Mouse (Mus musculus) lung, postnatal 0 days (tissue): ENCODE data around the gene Ifna16.

Experiments used
- CTCF ChIP-seq: IDR thresholded peaks from 2 replicates; pipeline ENCODE4 v1.5.1; 2016; ENCODE audit warnings: antibody characterized with exemption, mild to moderate bottlenecking
- EP300 ChIP-seq: IDR thresholded peaks from 2 replicates; pipeline ENCODE4 v1.6.1; 2016; ENCODE audit warnings: antibody characterized with exemption, mild to moderate bottlenecking, control low read depth

GRCm38 (mm10) chr4:88634311-88634710 lies 42.4 kb downstream of the Ifna16 start, which contains the start of gene C87499:
- TF ChIP-seq CTCF: no peak
- TF ChIP-seq EP300: no peak
